ENCODE assay signal across 10 mouse cellular contexts in genomic region chr7:90039504-90039903, GRCm38 (mm10). TPM values are rescaled to one million over a fixed set of nuclear protein-coding genes. Genes with fewer than 3 reads are reported as not detected.
DNase-seq lines count a peak whose midpoint lies in the region; ATAC-seq and TF ChIP-seq lines count a peak whose summit lies in the region.
"Had no signal": no experiment of that assay in that cellular context is flagged by ENCODE, and none has a peak within 500 bp of the region (broad histone marks: within the 10 kb centered on the region; RNA-seq: fewer than 3 reads in every experiment).

No protein-coding gene starts in this region.

- no peaks in the 10 kb centered on the region for H3K9me3 ChIP-seq in hindbrain, postnatal 0 days (ENCODE audit: low read length)
- H3K9me3 ChIP-seq in hindbrain, embryonic 11.5 days (ENCODE audit: control insufficient read depth, low read length): no peaks in the 10 kb centered on the region
- H3K9me3 ChIP-seq: lung, embryonic 15.5 days had no signal

- no peak overlapping the region for H3K9ac ChIP-seq in hindbrain, postnatal 0 days (replicated peaks; ENCODE audit: low read length)
- no peak overlapping the region for H3K9ac ChIP-seq in hindbrain, embryonic 11.5 days (ENCODE audit: low read depth, low read length)
- H3K9ac ChIP-seq: lung, embryonic 15.5 days had no signal

- no peak overlapping the region for H3K27ac ChIP-seq in hindbrain, postnatal 0 days
- H3K27ac ChIP-seq in hindbrain, embryonic 11.5 days (ENCODE audit: low read depth, low read length): no peak overlapping the region
- no peak overlapping the region for H3K27ac ChIP-seq in layer of hippocampus, adult 2 months

- WGBS in hindbrain, postnatal 0 days: 68% methylated on average over 9 of the region's 9 CpGs
- 89% methylated on average over 9 of the region's 9 CpGs for WGBS in hindbrain, embryonic 11.5 days

- H3K4me2 ChIP-seq in hindbrain, postnatal 0 days (ENCODE audit: low read depth, low read length): no peak overlapping the region
- no peak overlapping the region for H3K4me2 ChIP-seq in hindbrain, embryonic 11.5 days (replicated peaks; ENCODE audit: low read depth, low read length)
- H3K4me2 ChIP-seq: heart, embryonic 11.5 days; lung, embryonic 15.5 days had no signal

- no peaks in the 10 kb centered on the region for H3K36me3 ChIP-seq in hindbrain, postnatal 0 days (ENCODE audit: insufficient read depth, low read length)
- no peaks in the 10 kb centered on the region for H3K36me3 ChIP-seq in hindbrain, embryonic 11.5 days (ENCODE audit: control insufficient read depth, insufficient read depth, low read length)
- H3K36me3 ChIP-seq: lung, embryonic 15.5 days had no signal

- no peak for TF ChIP-seq CTCF in hindbrain, postnatal 0 days (IDR thresholded peaks at IDR 0.05; ENCODE audit: low read depth)
- no peak for TF ChIP-seq CTCF in layer of hippocampus, adult 2 months (conservative IDR thresholded peaks at IDR 0.05)

- H3K4me1 ChIP-seq in hindbrain, postnatal 0 days (ENCODE audit: insufficient read depth, low read length): 0 out of 2 replicates have a peak, but pooled peaks cover 4% of the 10 kb centered on the region
- H3K4me1 ChIP-seq in hindbrain, embryonic 11.5 days (replicated peaks; ENCODE audit: control insufficient read depth, insufficient read depth, low read length): no peaks in the 10 kb centered on the region

- DNase-seq in adrenal gland, postnatal 10 days: peak; percentile 35
- no peak for DNase-seq in adrenal gland, adult 8-10 months
- DNase-seq in hindbrain, postnatal 0 days (ENCODE audit: low spot score): peak; percentile 70
- DNase-seq in hindbrain, embryonic 11.5 days (ENCODE audit: low spot score): no peak
- DNase-seq in layer of hippocampus, adult 2 months (ENCODE audit: low spot score in 2 of 2): no peak
- no peak for DNase-seq in urinary bladder, postnatal 36 days (ENCODE audit: low spot score in 2 of 2)

- no peaks in the 10 kb centered on the region for H3K27me3 ChIP-seq in hindbrain, postnatal 0 days (ENCODE audit: insufficient read depth, low read length)
- H3K27me3 ChIP-seq in hindbrain, embryonic 11.5 days (ENCODE audit: control insufficient read depth, insufficient read depth, low read length): no peaks in the 10 kb centered on the region
- H3K27me3 ChIP-seq: lung, embryonic 15.5 days had no signal

- no peak; the same call in 1 of the 2 replicates for ATAC-seq in hindbrain, postnatal 0 days
- ATAC-seq in hindbrain, embryonic 11.5 days (ENCODE audit: low FRiP score): no peak
- ATAC-seq in CD4-positive, CD25-positive, alpha-beta regulatory T cell, adult 4 months: peak; percentile 25
- ATAC-seq in inflammation-experienced regulatory T-cells, adult 6 months: peak; percentile 27

- H3K4me3 ChIP-seq in hindbrain, postnatal 0 days (ENCODE audit: low read length): no peak overlapping the region
- no peak overlapping the region for H3K4me3 ChIP-seq in hindbrain, embryonic 11.5 days (ENCODE audit: low read depth, low read length)
- H3K4me3 ChIP-seq in layer of hippocampus, adult 2 months: no peak overlapping the region
- H3K4me3 ChIP-seq: lung, embryonic 15.5 days had no signal

RNA-seq across cellular contexts. Expression of gene Eed, which starts 58.7 kb away (rescaled TPM):
- total RNA-seq in adrenal gland, postnatal 10 days (2021): 10 to 100 TPM; 46.0 to 52.6 TPM
- 10 to 100 TPM; 44.8 to 61.1 (median 52.2) TPM for total RNA-seq in adrenal gland, adult 8-10 months (2022)
- 9.5 and 21.9 TPM in 2 replicates for total RNA-seq in hindbrain, postnatal 0 days (2014; rRNA removed)
- polyA plus RNA-seq in hindbrain, postnatal 0 days (2015; fragmentation: Nextera tagmentation; extraction: Ambion mirVana): 20.6 and 23.2 TPM in 2 replicates
- polyA plus RNA-seq in hindbrain, embryonic 11.5 days (2014; fragmentation: Nextera tagmentation; extraction: Ambion mirVana): 74.3 and 80.5 TPM in 2 replicates
- polyA plus RNA-seq in CD4-positive, CD25-positive, alpha-beta regulatory T cell, adult 4 months (2017; shearing (Covaris generic)): 10 to 100 TPM; 57.3 to 62.9 TPM
- polyA plus RNA-seq in inflammation-experienced regulatory T-cells, adult 6 months (2017; shearing (Covaris generic)): 10 to 100 TPM; 75.2 to 96.7 (median 91.0) TPM
- 10 to 100 TPM; 37.2 to 42.2 TPM for total RNA-seq in layer of hippocampus, adult 2 months (2021)

Comparison
In these comparisons a context has a peak if more than half of its experiments do, and no peak if none do; other contexts are left out.
1. DNase-seq: peak in adrenal gland, postnatal 10 days (single experiment) and hindbrain, postnatal 0 days (single experiment); none in adrenal gland, adult 8-10 months (single experiment), hindbrain, embryonic 11.5 days (single experiment), layer of hippocampus, adult 2 months (0 of 2) and urinary bladder, postnatal 36 days (0 of 2).
2. ATAC-seq: peak in CD4-positive, CD25-positive, alpha-beta regulatory T cell, adult 4 months (single experiment) and inflammation-experienced regulatory T-cells, adult 6 months (single experiment); none in hindbrain, postnatal 0 days (single experiment) and hindbrain, embryonic 11.5 days (single experiment).